Mouse (Mus musculus) 3134 (cell line): Measurements from ENCODE around the gene Secisbp2.
A peak's percentile ranks its signal among the peaks of the same experiment; 100 is the strongest.
"Not testable (repeated sequence)": the region's sequence is repeated elsewhere in the genome, so short reads cannot be mapped to it uniquely, and the experiment has no call there.

Experiments
- DNase-seq: peaks from one replicate; pipeline ENCODE4 v3.0.0-alpha.2; 2011; ENCODE audit warnings: low spot score; ENCODE audit not compliant: insufficient read length; ENCODE audit errors: extremely low read depth

The Secisbp2 gene

GRCm38 (mm10) chr13:51643924-51644828 is 7.3 kb upstream of the Secisbp2 start:
- DNase-seq = no peak

GRCm38 (mm10) chr13:51644829-51645789 is 6.4 kb upstream of the Secisbp2 start, which contains the start of gene Cks2:
TSS of gene Cks2 (plus strand) at chr13:51645232.
- DNase-seq = peak; percentile 97

GRCm38 (mm10) chr13:51645872-51646271 is 5.6 kb upstream of the Secisbp2 start:
- peak; percentile 15 for DNase-seq

- DNase-seq = no peak
Observed at GRCm38 (mm10) chr13:51646362-51647027, 5.0 kb upstream of the Secisbp2 start.

- no peak for DNase-seq
Observed at GRCm38 (mm10) chr13:51647770-51648169, 3.7 kb upstream of the Secisbp2 start.

GRCm38 (mm10) chr13:51648237-51648636 is 3.3 kb upstream of the Secisbp2 start:
- no peak for DNase-seq

GRCm38 (mm10) chr13:51649740-51650139 is 1.8 kb upstream of the Secisbp2 start:
- no peak for DNase-seq

GRCm38 (mm10) chr13:51653159-51653558 is 1.7 kb downstream of the Secisbp2 start:
- no peak for DNase-seq

- no peak for DNase-seq
Observed at GRCm38 (mm10) chr13:51653961-51654360, 2.5 kb downstream of the Secisbp2 start.

GRCm38 (mm10) chr13:51656516-51657235 is 5.2 kb downstream of the Secisbp2 start:
- no peak for DNase-seq

- DNase-seq = no peak
Observed at GRCm38 (mm10) chr13:51658094-51658493, 6.6 kb downstream of the Secisbp2 start.

GRCm38 (mm10) chr13:51659573-51659972 is 8.1 kb downstream of the Secisbp2 start:
- no peak for DNase-seq

- DNase-seq = no peak
Observed at GRCm38 (mm10) chr13:51663561-51663960, 12.1 kb downstream of the Secisbp2 start.

GRCm38 (mm10) chr13:51668195-51668594 is 16.7 kb downstream of the Secisbp2 start:
- not testable (repeated sequence) for DNase-seq

- DNase-seq = no peak
Observed at GRCm38 (mm10) chr13:51676641-51677040, 25.1 kb downstream of the Secisbp2 start.

GRCm38 (mm10) chr13:51677041-51677440 is 25.5 kb downstream of the Secisbp2 start:
- DNase-seq = no peak

- DNase-seq = no peak
Observed at GRCm38 (mm10) chr13:51677630-51678185, 26.2 kb downstream of the Secisbp2 start.

- DNase-seq = no peak
Observed at GRCm38 (mm10) chr13:51678687-51679086, 27.2 kb downstream of the Secisbp2 start.

GRCm38 (mm10) chr13:51679332-51679731 is 27.8 kb downstream of the Secisbp2 start:
- DNase-seq = no peak

- DNase-seq = no peak
Observed at GRCm38 (mm10) chr13:51681076-51681475, 29.6 kb downstream of the Secisbp2 start.
